In the genomic region with DNA sequence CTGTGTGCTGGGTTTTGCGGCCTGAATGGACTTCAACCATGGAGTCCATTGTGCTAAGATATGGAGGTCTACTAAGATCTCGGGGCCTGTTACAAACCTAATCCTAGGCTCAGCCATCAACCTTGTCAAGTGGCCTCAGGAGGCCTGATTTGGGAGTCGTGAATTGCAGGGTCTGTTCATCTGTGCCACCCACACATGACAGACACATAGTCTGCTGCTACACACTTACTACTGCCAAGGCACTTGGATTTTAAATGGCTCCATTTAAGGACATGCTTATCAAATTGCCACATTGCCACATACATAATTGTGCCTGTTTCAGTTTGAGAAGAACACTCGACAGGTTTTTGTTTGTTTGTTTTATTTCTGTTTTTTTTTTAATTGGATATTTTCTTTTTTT, we compare ENCODE assay signal across 22 mouse cellular contexts.
"Had no signal": no experiment of that assay in that cellular context is flagged by ENCODE, and none has a peak within 500 bp of the region (broad histone marks: within the 10 kb centered on the region; RNA-seq: fewer than 3 reads in every experiment).

No protein-coding gene starts in this region.

- H3K9me3 ChIP-seq: limb, embryonic 10.5 days; limb, embryonic 13.5 days; liver, embryonic 12.5 days; liver, embryonic 15.5 days; neural tube, embryonic 12.5 days; neural tube, embryonic 15.5 days had no signal

- ATAC-seq: intestine, postnatal 0 days; liver, embryonic 12.5 days had no signal

- DNase-seq: kidney, adult 2 months; kidney, postnatal 36 days; liver; lung, adult 18-20 months; lung, postnatal 14 days; lung, postnatal 4 days; midbrain, embryonic 14.5 days; right cerebral cortex, adult 18-20 months; right cerebral cortex, postnatal 14 days; right cerebral cortex, postnatal 4 days; thymus, adult 2 months; thymus, postnatal 25 days had no signal

- H3K4me1 ChIP-seq: limb, embryonic 10.5 days; liver, embryonic 12.5 days; liver, embryonic 15.5 days; neural tube, embryonic 12.5 days had no signal

- H3K4me2 ChIP-seq: limb, embryonic 13.5 days; liver, embryonic 12.5 days; liver, embryonic 15.5 days; midbrain, embryonic 11.5 days; neural tube, embryonic 12.5 days; neural tube, embryonic 15.5 days had no signal

- H3K36me3 ChIP-seq: limb, embryonic 10.5 days; limb, embryonic 13.5 days; liver, embryonic 12.5 days; liver, embryonic 15.5 days; neural tube, embryonic 12.5 days; neural tube, embryonic 15.5 days had no signal

- H3K9ac ChIP-seq: limb, embryonic 13.5 days; liver, embryonic 12.5 days; liver, embryonic 15.5 days; neural tube, embryonic 12.5 days; neural tube, embryonic 15.5 days had no signal

- H3K27me3 ChIP-seq: liver, embryonic 12.5 days; liver, embryonic 15.5 days; neural tube, embryonic 12.5 days; neural tube, embryonic 15.5 days had no signal

- H3K27ac ChIP-seq: kidney, postnatal 0 days; limb, embryonic 10.5 days; limb, embryonic 13.5 days; liver, embryonic 12.5 days; liver, embryonic 15.5 days; neural tube, embryonic 12.5 days; neural tube, embryonic 15.5 days; stomach, postnatal 0 days had no signal

- H3K4me3 ChIP-seq: limb, embryonic 10.5 days; limb, embryonic 13.5 days; liver, embryonic 12.5 days; liver, embryonic 15.5 days; neural tube, embryonic 12.5 days; neural tube, embryonic 15.5 days had no signal
